Mouse (Mus musculus) left cerebral cortex, postnatal 36 days (tissue): ENCODE results near the gene Krtap4-16. TPM values are rescaled to one million over a fixed set of nuclear protein-coding genes. Genes with fewer than 3 reads are reported as not detected.
"Not testable (repeated sequence)": the region's sequence is repeated elsewhere in the genome, so short reads cannot be mapped to it uniquely, and the experiment has no call there.

Experiments
- DNase-seq, 2 experiments: peaks; one replicate each; pipeline ENCODE4 v3.0.0; 2021 to 2022; ENCODE audit warnings: low spot score in 2 of 2, mixed read lengths in 1 of 2
- intact Hi-C: fragments of 180-260 bp; cut with DNase I; formaldehyde crosslinking; loops from one replicate; pipeline ENCODE4 v1.15.1; 2025
- total RNA-seq, 2 experiments: library from RNA; stranded (reverse); gene quantifications; 2 replicates each; pipeline ENCODE4 v1.2.3; 2021

Gene Krtap4-16
- not detected for total RNA-seq

GRCm38 (mm10) chr11:99851508-99851907 is at the start of gene Krtap4-16:
TSS of gene Krtap4-16 (minus strand) at chr11:99851608.
- intact Hi-C loops = no loop called here
- DNase-seq = no peak

- intact Hi-C loops, DNase-seq: not testable (repeated sequence)
These were observed 27.5 kb upstream of the Krtap4-16 start, which contains the start of gene Gm11567 for GRCm38 (mm10) chr11:99878887-99879286. TSS of gene Gm11567 (plus strand) at chr11:99879187.

- intact Hi-C loops, DNase-seq: not testable (repeated sequence)
These were observed 21.7 kb upstream of the Krtap4-16 start, which contains the start of gene Krtap9-1 for GRCm38 (mm10) chr11:99873089-99873488. TSS of gene Krtap9-1 (plus strand) at chr11:99873389.

- intact Hi-C loops = not testable (repeated sequence)
These were observed 12.8 kb upstream of the Krtap4-16 start, which contains the start of gene Gm11559 for GRCm38 (mm10) chr11:99864176-99864575. TSS of gene Gm11559 (plus strand) at chr11:99864476.

GRCm38 (mm10) chr11:99858761-99859160 is 7.4 kb upstream of the Krtap4-16 start:
- DNase-seq = no peak
- intact Hi-C loops = no loop called here

More at GRCm38 (mm10) chr11:99864176-99864575, 12.8 kb upstream of the Krtap4-16 start, which contains the start of gene Gm11559:
- not testable (repeated sequence) for DNase-seq

- intact Hi-C loops = no loop called here
- DNase-seq = no peak
These were observed 6.2 kb upstream of the Krtap4-16 start, which contains the start of gene Gm11568 for GRCm38 (mm10) chr11:99857617-99858016. TSS of gene Gm11568 (plus strand) at chr11:99857917.

GRCm38 (mm10) chr11:99854121-99854520 is 2.7 kb upstream of the Krtap4-16 start:
- intact Hi-C loops = no loop called here
- no peak for DNase-seq

GRCm38 (mm10) chr11:99846746-99847145 is 4.7 kb downstream of the Krtap4-16 start:
- intact Hi-C loops = no loop called here
- DNase-seq = no peak

- no peak for DNase-seq
- intact Hi-C loops = no loop called here
These were observed 9.2 kb downstream of the Krtap4-16 start for GRCm38 (mm10) chr11:99842185-99842584.

GRCm38 (mm10) chr11:99837966-99838365 is 13.4 kb downstream of the Krtap4-16 start, which contains the start of gene 2300003K06Rik:
TSS of gene 2300003K06Rik (minus strand) at chr11:99838066.
- DNase-seq = no peak
- intact Hi-C loops = no loop called here

- intact Hi-C loops, DNase-seq: not testable (repeated sequence)
These were observed 35.8 kb downstream of the Krtap4-16 start, which contains the start of gene Gm11564 for GRCm38 (mm10) chr11:99815566-99815965. TSS of gene Gm11564 (minus strand) at chr11:99815666.

- intact Hi-C loops, DNase-seq: not testable (repeated sequence)
These were observed 41.6 kb downstream of the Krtap4-16 start, which contains the start of gene Krtap4-13 for GRCm38 (mm10) chr11:99809792-99810191. TSS of gene Krtap4-13 (minus strand) at chr11:99809892.

GRCm38 (mm10) chr11:99804346-99804745 is 47.1 kb downstream of the Krtap4-16 start, which contains the start of gene Gm11554:
TSS of gene Gm11554 (minus strand) at chr11:99804446.
- DNase-seq, intact Hi-C loops: not testable (repeated sequence)

Other genes starting within 250 kb of the Krtap4-16 start
- not detected for gene Gm11938, start 248.3 kb downstream of the Krtap4-16 start, total RNA-seq
- gene Gm11937, start 241.4 kb downstream of the Krtap4-16 start, total RNA-seq = not detected
- not detected for gene Krtap2-4, start 236.8 kb downstream of the Krtap4-16 start, total RNA-seq
- not detected for gene Gm11562, start 231.2 kb downstream of the Krtap4-16 start, total RNA-seq
- gene Krtap4-1, start 223.4 kb downstream of the Krtap4-16 start, total RNA-seq = not detected
- not detected for gene Krtap4-2, start 216.5 kb downstream of the Krtap4-16 start, total RNA-seq
- not detected for gene Krtap4-7, start 207.5 kb downstream of the Krtap4-16 start, total RNA-seq
- gene Gm11555, start 201.4 kb downstream of the Krtap4-16 start, total RNA-seq = not detected
- not detected for gene Gm11563, start 192.6 kb downstream of the Krtap4-16 start, total RNA-seq
- gene Krtap4-6, start 185.6 kb downstream of the Krtap4-16 start, total RNA-seq = not detected
- not detected for gene Gm14190, start 160.9 kb downstream of the Krtap4-16 start, total RNA-seq
- not detected for gene Gm14180, start 117.3 kb downstream of the Krtap4-16 start, total RNA-seq
- gene Gm11595, start 78.7 kb downstream of the Krtap4-16 start, total RNA-seq = not detected
- gene Krtap4-8, start 70.9 kb downstream of the Krtap4-16 start, total RNA-seq = not detected
- not detected for gene Krtap4-9, start 66.4 kb downstream of the Krtap4-16 start, total RNA-seq
- not detected for gene Gm11596, start 58.1 kb downstream of the Krtap4-16 start, total RNA-seq
- not detected for gene Gm11569, start 52.7 kb downstream of the Krtap4-16 start, total RNA-seq
- not detected for gene Gm11554, start 47.2 kb downstream of the Krtap4-16 start, total RNA-seq
- not detected for gene Krtap4-13, start 41.7 kb downstream of the Krtap4-16 start, total RNA-seq
- gene Gm11564, start 35.9 kb downstream of the Krtap4-16 start, total RNA-seq = not detected
- gene 2300003K06Rik, start 13.5 kb downstream of the Krtap4-16 start, total RNA-seq = not detected
- gene Gm11568, start 6.3 kb upstream of the Krtap4-16 start, total RNA-seq = not detected
- gene Gm11559, start 12.9 kb upstream of the Krtap4-16 start, total RNA-seq = not detected
- not detected for gene Krtap9-1, start 21.8 kb upstream of the Krtap4-16 start, total RNA-seq
- not detected for gene Gm11567, start 27.6 kb upstream of the Krtap4-16 start, total RNA-seq
- not detected for gene Krtap31-1, start 56.3 kb upstream of the Krtap4-16 start, total RNA-seq
- not detected for gene Gm11565, start 63.1 kb upstream of the Krtap4-16 start, total RNA-seq
- gene Krtap31-2, start 84.7 kb upstream of the Krtap4-16 start, total RNA-seq = not detected
- not detected for gene Krtap9-5, start 96.9 kb upstream of the Krtap4-16 start, total RNA-seq
- not detected for gene Krtap29-1, start 127.4 kb upstream of the Krtap4-16 start, total RNA-seq
- gene Krtap16-1, start 135.0 kb upstream of the Krtap4-16 start, total RNA-seq = not detected
- not detected for gene Krtap17-1, start 142.4 kb upstream of the Krtap4-16 start, total RNA-seq
- gene Krt33a, start 164.6 kb upstream of the Krtap4-16 start, total RNA-seq = not detected
- gene Krt33b, start 178.3 kb upstream of the Krtap4-16 start, total RNA-seq = not detected
- gene Krt34, start 189.9 kb upstream of the Krtap4-16 start, total RNA-seq = not detected
- gene Krt31, start 198.9 kb upstream of the Krtap4-16 start, total RNA-seq = not detected
- not detected for gene Krt32, start 236.6 kb upstream of the Krtap4-16 start, total RNA-seq
- gene Krt35, start 244.6 kb upstream of the Krtap4-16 start, total RNA-seq = not detected